Mouse (Mus musculus) G1E (cell line): Measurements from ENCODE around the gene Mrpl11. TPM values are rescaled to one million over a fixed set of nuclear protein-coding genes. Genes with fewer than 3 reads are reported as not detected.

ENCODE experiments used
- ATAC-seq: 2 replicates; pipeline ENCODE4 v1.8.0; 2016; ENCODE audit warnings: mild to moderate bottlenecking; ENCODE audit not compliant: insufficient number of reproducible peaks, poor library complexity, low FRiP score, severe bottlenecking; ENCODE audit errors: extremely low read depth
- DNase-seq: peaks from one replicate; pipeline ENCODE4 v3.0.0; 2012; ENCODE audit warnings: low spot score
- H3K27me3 ChIP-seq: 2 replicates; pipeline ENCODE4 v1.6.1; 2012; ENCODE audit warnings: mild to moderate bottlenecking, low read length, inconsistent platforms; ENCODE audit not compliant: insufficient read depth
- H3K36me3 ChIP-seq: replicated peaks from 2 replicates; pipeline ENCODE3; 2012; ENCODE audit warnings: mild to moderate bottlenecking, inconsistent platforms
- H3K4me1 ChIP-seq: 2 replicates; pipeline ENCODE4 v1.6.1; 2012; ENCODE audit warnings: low read depth, low read length, inconsistent platforms, mixed read lengths; ENCODE audit not compliant: insufficient read depth
- H3K4me3 ChIP-seq: 2 replicates; pipeline ENCODE4 v1.5.1; 2012; ENCODE audit warnings: low read depth, mild to moderate bottlenecking, inconsistent platforms, low read length, moderate library complexity, mixed read lengths
- H3K9me3 ChIP-seq: replicated peaks from 2 replicates; pipeline ENCODE4 v1.6.1; 2012; ENCODE audit warnings: inconsistent platforms
- CTCF ChIP-seq: IDR thresholded peaks from 2 replicates; pipeline ENCODE4 v1.5.1; 2012; ENCODE audit warnings: low read depth, low read length, inconsistent platforms, mixed read lengths
- GATA1 ChIP-seq: IDR thresholded peaks from 2 replicates; pipeline ENCODE4 v1.6.1; 2012; ENCODE audit warnings: borderline replicate concordance, low read length, inconsistent platforms, mixed read lengths
- GATA2 ChIP-seq: IDR thresholded peaks from 2 replicates; pipeline ENCODE4 v1.6.1; 2012; ENCODE audit warnings: low read depth, low read length, inconsistent platforms, borderline replicate concordance
- POLR2AphosphoS5 ChIP-seq: IDR thresholded peaks from 2 replicates; pipeline ENCODE4 v1.6.1; 2012; ENCODE audit warnings: low read depth, low read length, inconsistent platforms; ENCODE audit not compliant: insufficient replicate concordance
- TAL1 ChIP-seq: conservative IDR thresholded peaks from 2 replicates; pipeline ENCODE4 v1.6.1; 2012; ENCODE audit warnings: low read depth, low read length, inconsistent platforms, mixed read lengths
- polyA plus RNA-seq: library from polyadenylated mRNA; stranded (reverse); fragments of >175 nt; gene quantifications from 2 replicates; pipeline ENCODE4 v1.2.3, GENCODE M21; 2012
- total RNA-seq, 2 experiments: library from RNA; stranded (forward) in 1 of 2; stranded (reverse) in 1 of 2; fragments of 200-1000 nt in 1 of 2; fragments of >200 nt in 1 of 2; fragmentation: Nextera tagmentation in 1 of 2; gene quantifications; 2 replicates each; pipeline ENCODE4 v1.2.3; 2014 to 2017

Gene Mrpl11
- total and polyA plus RNA-seq, 3 experiments: 16.2 to 91.6 (median 72.2) TPM

DNA sequence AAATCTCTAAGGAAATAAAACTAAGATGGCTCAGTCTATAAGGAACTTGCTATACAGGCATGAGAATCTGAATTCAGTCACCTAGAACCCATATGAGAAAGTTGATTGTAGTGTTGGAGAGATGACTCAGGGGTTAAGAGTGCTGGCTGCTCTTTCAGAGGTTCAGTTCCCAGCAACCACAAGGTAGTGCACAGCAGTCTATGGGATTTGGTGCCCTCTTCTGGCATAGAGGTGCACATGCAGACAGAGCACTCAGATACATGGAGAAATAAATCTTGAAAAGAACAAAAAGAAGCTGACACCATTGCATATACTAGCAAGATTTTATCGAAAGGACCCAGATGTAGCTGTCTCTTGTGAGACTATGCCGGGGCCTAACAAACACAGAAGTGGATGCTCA lies 6.3 kb downstream of the Mrpl11 start:
- Histone ChIP-seq H3K4me1 (peaks cover 11% of the 10 kb centered on the region), H3K27me3 (no peaks in the 10 kb centered on the region), H3K36me3 (peaks cover 46% of the 10 kb centered on the region), H3K4me3 (no peak overlapping the region), H3K9me3 (no peaks in the 10 kb centered on the region)
- no peak for ATAC-seq
- DNase-seq: no peak
- TF ChIP-seq CTCF (peak; percentile 39; the same call in 1 of the 2 replicates), POLR2AphosphoS5 (no peak)

DNA sequence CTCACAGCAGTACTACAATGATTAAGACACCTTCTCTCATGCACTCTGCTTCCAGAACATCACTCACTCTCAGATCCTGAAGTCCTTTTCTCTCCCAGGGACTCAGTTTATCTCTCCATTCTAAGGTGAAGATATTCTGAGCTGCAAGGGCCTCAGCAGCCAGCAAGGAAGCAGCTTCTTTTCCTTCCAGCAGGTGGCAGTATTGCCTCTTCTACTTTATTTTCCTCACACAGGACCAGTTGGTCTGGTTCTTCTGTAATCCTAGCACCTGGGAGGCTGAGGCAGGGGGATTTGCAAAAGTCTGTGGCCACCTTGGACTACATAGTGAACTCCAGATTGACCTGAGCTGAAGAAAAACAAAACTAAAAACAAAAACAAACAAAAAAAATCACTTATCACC lies 19.8 kb downstream of the Mrpl11 start:
- Histone ChIP-seq H3K36me3 (no peaks in the 10 kb centered on the region), H3K4me1 (no peaks in the 10 kb centered on the region), H3K9me3 (no peaks in the 10 kb centered on the region), H3K4me3 (no peak overlapping the region), H3K27me3 (peaks cover 2% of the 10 kb centered on the region; the same call in 1 of the 2 replicates)
- peak; percentile 71 for TF ChIP-seq CTCF
- no peak for TF ChIP-seq POLR2AphosphoS5
- ATAC-seq (no peak), DNase-seq (no peak)

DNA sequence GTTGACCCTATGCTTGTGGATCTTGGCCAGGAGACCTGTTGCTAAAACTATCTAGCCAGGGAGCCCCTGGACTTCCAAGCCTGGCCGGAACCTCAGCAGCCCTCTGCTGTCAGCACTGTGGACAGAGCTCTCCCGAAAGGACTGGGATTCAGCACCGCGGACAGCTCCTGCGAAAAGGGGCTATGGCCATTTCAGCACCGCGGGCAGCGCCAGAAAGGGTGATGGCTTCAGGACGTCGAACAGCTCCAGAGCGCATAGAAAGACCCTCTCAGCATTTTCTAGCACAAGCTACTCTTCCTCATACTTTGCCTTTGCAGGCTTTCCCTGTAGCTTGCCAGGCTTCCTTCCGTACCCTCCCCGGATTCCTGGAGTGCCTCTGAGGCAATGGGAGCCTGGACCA lies 27.1 kb downstream of the Mrpl11 start:
- no peak for ATAC-seq
- no peak for TF ChIP-seq GATA2
- no peaks in the 10 kb centered on the region for H3K4me1 ChIP-seq
- H3K4me3 ChIP-seq: no peak overlapping the region
- peaks cover 3% of the 10 kb centered on the region; the same call in 1 of the 2 replicates for H3K27me3 ChIP-seq
- H3K9me3 ChIP-seq: 0 out of 2 replicates have a peak, but pooled peaks cover 3% of the 10 kb centered on the region
- H3K36me3 ChIP-seq: no peaks in the 10 kb centered on the region
- peak; percentile 76 for DNase-seq

DNA sequence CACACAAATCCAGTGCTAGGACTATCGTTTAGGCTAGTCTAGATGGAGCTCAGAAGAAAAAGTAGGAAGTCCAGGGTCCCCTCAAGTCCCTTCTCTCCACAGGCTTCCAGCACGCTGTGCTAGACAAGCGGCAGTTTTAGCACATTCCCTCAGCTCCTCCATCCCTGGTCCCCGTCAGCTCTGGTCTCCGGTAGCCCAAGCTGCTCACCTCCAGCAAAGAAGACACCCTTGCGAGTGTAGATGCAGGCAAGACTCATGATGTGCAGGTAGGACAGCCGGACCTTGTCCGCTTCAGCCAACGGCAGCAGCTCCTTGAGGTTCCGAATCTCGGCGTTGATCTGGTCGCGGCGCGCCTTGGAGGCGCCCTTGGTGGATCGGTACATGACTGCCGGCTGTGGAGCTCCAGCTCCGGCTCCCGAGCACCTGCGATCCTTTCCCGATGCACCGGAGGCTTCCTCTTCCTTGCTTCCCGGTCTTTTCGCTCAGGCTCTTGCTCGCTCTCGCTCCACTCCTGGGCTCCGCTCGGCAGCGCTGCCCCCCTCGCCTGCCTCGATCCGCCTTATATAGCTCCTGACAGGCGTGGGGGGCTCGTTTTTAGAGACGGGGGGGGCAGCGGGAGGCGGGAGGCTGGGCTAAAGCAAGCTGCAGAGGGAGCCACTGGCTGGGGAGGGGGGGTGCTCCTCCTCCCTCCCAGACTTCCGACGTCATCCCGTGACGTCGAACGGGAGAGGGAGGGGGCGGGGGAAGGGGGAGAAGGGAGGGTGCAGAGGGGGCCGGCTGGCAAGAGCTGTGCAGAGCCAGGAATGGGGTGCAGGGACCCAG lies 27.7 kb downstream of the Mrpl11 start:
- 0 out of 2 replicates have a peak, but pooled peaks cover 3% of the 10 kb centered on the region for H3K9me3 ChIP-seq
- no peak for TF ChIP-seq POLR2AphosphoS5
- TF ChIP-seq CTCF: no peak
- no peak for TF ChIP-seq GATA1
- no peak for TF ChIP-seq GATA2
- TF ChIP-seq TAL1: no peak
- no peak for DNase-seq
- no peak overlapping the region for H3K4me3 ChIP-seq
- H3K27me3 ChIP-seq: peaks cover 3% of the 10 kb centered on the region; the same call in 1 of the 2 replicates
- H3K4me1 ChIP-seq: no peaks in the 10 kb centered on the region
- H3K36me3 ChIP-seq: no peaks in the 10 kb centered on the region
- no peak for ATAC-seq

DNA sequence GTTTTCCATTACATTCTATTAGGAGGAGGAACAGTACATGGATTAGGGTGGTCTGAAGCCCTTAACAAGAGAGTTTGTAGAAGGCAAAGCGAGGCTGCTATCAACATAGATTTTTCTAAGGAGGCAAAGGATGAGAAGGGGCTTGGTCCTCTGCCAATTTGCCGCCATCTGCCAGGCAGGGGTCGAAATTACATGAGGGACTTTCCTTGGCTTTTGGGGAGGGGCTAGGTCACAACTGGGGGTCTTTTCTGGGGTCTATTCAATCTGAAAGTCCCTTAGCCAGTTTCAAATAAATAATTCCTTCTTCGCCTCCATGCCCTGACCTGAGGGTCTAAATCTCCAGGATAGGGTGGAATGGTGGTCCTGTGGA lies 28.3 kb downstream of the Mrpl11 start, which contains the start of gene Npas4:
Gene Npas4 (minus strand): TSS at position 61 of the 370 bp plus-strand sequence.
- H3K9me3 ChIP-seq: 0 out of 2 replicates have a peak, but pooled peaks cover 3% of the 10 kb centered on the region
- H3K27me3 ChIP-seq: peaks cover 3% of the 10 kb centered on the region; the same call in 1 of the 2 replicates

DNA sequence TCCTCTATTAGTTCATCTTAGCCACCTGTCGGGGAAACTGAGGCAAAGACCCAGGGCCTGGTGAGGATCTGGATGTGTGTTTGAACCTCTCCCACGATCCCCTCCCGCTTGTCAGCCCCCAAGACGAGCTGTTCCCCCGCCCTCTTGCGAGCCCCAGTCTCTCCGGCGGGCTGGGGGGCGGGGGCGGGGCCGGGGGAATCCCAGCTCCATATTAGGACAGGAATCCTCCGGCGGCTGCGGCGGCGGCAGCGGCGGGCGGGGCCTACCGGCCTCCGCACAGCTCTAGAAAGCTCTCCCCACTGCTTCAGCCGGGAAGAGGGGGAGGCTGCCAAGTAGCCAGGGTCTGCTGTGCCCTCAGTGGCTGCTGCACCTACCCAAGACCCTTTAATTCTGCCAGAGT lies 28.8 kb downstream of the Mrpl11 start:
- Histone ChIP-seq H3K27me3 (peaks cover 3% of the 10 kb centered on the region; the same call in 1 of the 2 replicates), H3K36me3 (no peaks in the 10 kb centered on the region), H3K4me1 (no peaks in the 10 kb centered on the region), H3K9me3 (0 out of 2 replicates have a peak, but pooled peaks cover 3% of the 10 kb centered on the region), H3K4me3 (no peak overlapping the region)
- ATAC-seq: no peak
- DNase-seq: no peak
- TF ChIP-seq POLR2AphosphoS5: no peak
- TF ChIP-seq TAL1: no peak
- TF ChIP-seq GATA1: no peak
- TF ChIP-seq CTCF: no peak
- TF ChIP-seq GATA2: no peak

More for the DNA sequence above, 28.3 kb downstream of the Mrpl11 start, which contains the start of gene Npas4:
- TF ChIP-seq GATA1: no peak
- TF ChIP-seq POLR2AphosphoS5: no peak
- TF ChIP-seq GATA2: no peak
- no peak for TF ChIP-seq TAL1
- no peak for TF ChIP-seq CTCF
- DNase-seq (no peak), ATAC-seq (no peak)
- Histone ChIP-seq H3K36me3 (no peaks in the 10 kb centered on the region), H3K4me1 (no peaks in the 10 kb centered on the region), H3K4me3 (no peak within 1 kb of the TSS)

DNA sequence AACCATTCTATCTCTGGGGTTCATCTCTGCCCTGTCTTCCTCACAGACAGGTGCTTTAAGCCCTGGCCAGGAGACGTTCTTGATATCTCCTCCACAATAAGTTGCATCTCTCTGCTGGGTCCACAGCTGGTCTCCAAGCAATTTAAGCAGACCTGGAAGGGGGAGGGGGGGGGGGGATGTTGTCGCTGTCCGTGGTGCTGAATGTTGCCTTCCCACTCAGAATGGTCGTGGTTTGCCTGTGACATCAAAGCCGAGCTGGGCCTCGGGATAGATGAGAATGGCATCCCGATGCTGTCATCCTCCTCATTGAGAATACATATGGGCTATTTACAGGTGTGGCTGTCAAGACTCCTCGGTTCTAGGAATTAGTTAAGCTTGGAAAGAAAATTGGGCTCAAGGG lies 30.4 kb downstream of the Mrpl11 start:
- no peaks in the 10 kb centered on the region for H3K4me1 ChIP-seq
- 0 out of 2 replicates have a peak, but pooled peaks cover 3% of the 10 kb centered on the region for H3K9me3 ChIP-seq
- no peak overlapping the region for H3K4me3 ChIP-seq
- no peak for ATAC-seq
- H3K27me3 ChIP-seq: peaks cover 9% of the 10 kb centered on the region
- no peaks in the 10 kb centered on the region for H3K36me3 ChIP-seq
- no peak for DNase-seq
- TF ChIP-seq POLR2AphosphoS5 (no peak), GATA2 (no peak), CTCF (no peak), GATA1 (no peak), TAL1 (no peak)
